Mouse (Mus musculus) gastrocnemius, adult 2 months (tissue): Measurements from ENCODE around the gene Zfp683. TPM values are rescaled to one million over a fixed set of nuclear protein-coding genes. Genes with fewer than 3 reads are reported as not detected.

ENCODE experiments used
- DNase-seq: peaks from one replicate; pipeline ENCODE4 v3.0.0; 2022
- H3K27ac ChIP-seq: fragments of 200-600 bp; 2 replicates; pipeline ENCODE4 v1.8.1; 2022; ENCODE audit warnings: mild to moderate bottlenecking
- H3K4me3 ChIP-seq: fragments of 200-600 bp; 2 replicates; pipeline ENCODE4 v1.8.1; 2022; ENCODE audit warnings: mild to moderate bottlenecking, moderate library complexity
- CTCF ChIP-seq: fragments of 200-600 bp; IDR thresholded peaks from 2 replicates; pipeline ENCODE4 v1.8.1; 2022; ENCODE audit warnings: antibody characterized with exemption, mild to moderate bottlenecking, moderate library complexity
- intact Hi-C: fragments of 180-260 bp; cut with DNase I; formaldehyde crosslinking; loops from one replicate; pipeline ENCODE4 v1.15.1; 2025
- long read RNA-seq, 2 experiments: library from polyadenylated mRNA; stranded (forward); transcript quantifications; one replicate each; pipeline ENCODE4 v2.0.0; 2021
- total RNA-seq, 2 experiments: library from RNA; stranded (reverse); gene quantifications; 2 replicates each; pipeline ENCODE4 v1.2.3; 2021

Gene Zfp683
- total RNA-seq: not detected
- long read RNA-seq, experiment 1: 0 reads
- long read RNA-seq, experiment 2: 0 reads

DNA sequence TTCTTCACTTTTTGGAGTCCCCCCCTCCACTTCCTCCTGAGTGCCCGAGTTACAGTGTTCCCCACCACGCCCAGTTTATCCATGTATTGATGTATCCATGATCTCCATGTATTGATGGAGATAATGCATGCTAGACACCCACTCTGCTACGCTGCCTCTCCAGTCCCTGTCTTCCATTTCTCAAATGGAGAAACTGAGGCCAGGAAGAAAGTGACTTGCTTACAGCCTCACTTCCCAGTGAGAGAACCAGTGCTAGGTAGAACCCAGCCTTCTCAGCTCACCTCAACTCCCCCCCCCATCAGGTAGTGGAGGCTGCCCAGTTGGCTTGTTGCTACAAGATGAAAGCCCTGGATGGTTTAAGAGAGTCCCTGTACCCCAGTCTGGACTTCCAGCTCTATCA lies at the start of gene Zfp683:
Gene Zfp683 (plus strand): TSS at position 301 of the 400 bp plus-strand sequence.
- no peak within 1 kb of the TSS for H3K4me3 ChIP-seq
- DNase-seq: no peak
- no peak within 1 kb of the TSS for H3K27ac ChIP-seq
- TF ChIP-seq CTCF: no peak
- intact Hi-C loops: no loop called here

DNA sequence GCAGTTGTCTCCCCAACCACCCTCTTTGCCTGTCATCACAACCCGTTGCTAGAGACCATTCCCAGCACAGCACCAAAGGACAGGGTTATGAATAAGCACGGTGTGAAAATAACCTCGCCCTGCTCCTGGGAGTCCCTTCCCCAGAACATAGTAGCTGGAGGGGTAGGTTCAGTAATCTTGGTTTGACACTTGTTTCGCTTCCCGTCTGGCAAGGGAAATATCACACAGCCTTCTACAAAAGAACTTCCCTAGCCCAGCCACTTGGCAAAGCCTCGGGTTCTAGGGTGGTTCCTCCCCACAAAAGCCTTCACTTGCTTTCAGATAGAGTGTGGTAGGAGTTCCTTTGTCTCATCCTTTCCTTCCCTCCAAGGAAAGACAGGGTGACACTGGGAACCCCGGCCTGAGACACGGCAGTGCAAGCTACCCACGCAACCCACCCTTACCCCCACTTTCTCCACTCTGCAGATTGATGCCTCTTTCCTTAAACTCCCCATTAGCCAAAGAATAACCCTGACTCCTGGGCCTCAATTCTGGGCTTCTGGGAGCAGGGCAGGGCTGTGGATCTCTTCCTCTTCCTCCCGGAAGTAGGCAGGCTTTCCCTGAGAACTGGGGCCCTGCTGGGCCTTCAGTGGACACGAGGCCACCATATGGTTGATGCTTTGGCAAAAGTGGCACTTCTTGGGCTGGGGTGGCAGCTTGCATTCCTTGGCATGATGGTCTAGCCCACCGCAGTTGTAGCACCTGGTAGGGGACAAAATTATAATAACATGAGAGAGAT lies 47.9 kb upstream of the Zfp683 start:
- no peak for TF ChIP-seq CTCF
- Histone ChIP-seq H3K4me3 (no peak overlapping the region), H3K27ac (no peak overlapping the region)
- no peak for DNase-seq
- intact Hi-C loops: no loop called here

DNA sequence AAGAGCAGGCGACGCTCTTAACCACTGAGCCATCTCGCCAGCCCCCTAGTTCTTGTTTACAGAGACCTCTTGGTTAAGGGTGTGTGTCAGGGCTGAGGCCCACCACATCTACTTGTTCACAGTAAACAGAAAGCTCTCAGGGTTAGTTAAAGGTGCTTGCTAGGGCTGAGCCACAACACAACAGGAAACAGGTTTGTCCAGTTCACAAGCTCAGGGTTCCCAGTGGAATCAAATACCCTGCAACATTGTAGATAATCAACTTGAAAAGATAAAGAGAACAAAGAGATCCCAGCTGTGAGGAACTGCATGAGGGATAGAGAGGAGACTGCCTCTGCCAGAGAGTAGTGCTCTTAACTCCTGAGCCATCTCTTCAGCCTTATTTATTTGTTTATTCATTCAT lies 46.8 kb upstream of the Zfp683 start:
- Histone ChIP-seq H3K4me3 (no peak overlapping the region), H3K27ac (no peak overlapping the region)
- no peak for DNase-seq
- TF ChIP-seq CTCF: no peak
- intact Hi-C loops: no loop called here

DNA sequence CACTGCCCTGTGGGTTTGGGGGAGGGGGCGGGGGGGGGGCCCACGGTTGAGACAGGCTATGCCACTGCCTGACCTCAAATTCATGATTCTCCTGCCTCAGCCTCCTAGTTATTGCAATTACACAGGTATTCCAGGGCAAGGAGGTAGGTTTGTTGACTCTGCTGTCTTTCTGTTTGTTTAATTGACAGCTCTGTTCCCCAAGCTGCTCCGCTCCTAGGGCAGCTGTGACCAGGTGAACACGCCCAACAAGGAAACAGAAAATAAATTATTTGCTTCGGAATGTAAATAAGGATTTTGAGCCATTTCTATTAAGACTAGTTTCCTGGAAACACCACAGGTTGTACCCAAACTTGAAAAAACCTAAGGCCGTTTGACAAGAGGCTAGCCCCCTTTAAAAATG lies 43.9 kb upstream of the Zfp683 start:
- Histone ChIP-seq H3K27ac (no peak overlapping the region), H3K4me3 (no peak overlapping the region)
- DNase-seq: no peak
- intact Hi-C loops: no loop called here
- no peak for TF ChIP-seq CTCF

DNA sequence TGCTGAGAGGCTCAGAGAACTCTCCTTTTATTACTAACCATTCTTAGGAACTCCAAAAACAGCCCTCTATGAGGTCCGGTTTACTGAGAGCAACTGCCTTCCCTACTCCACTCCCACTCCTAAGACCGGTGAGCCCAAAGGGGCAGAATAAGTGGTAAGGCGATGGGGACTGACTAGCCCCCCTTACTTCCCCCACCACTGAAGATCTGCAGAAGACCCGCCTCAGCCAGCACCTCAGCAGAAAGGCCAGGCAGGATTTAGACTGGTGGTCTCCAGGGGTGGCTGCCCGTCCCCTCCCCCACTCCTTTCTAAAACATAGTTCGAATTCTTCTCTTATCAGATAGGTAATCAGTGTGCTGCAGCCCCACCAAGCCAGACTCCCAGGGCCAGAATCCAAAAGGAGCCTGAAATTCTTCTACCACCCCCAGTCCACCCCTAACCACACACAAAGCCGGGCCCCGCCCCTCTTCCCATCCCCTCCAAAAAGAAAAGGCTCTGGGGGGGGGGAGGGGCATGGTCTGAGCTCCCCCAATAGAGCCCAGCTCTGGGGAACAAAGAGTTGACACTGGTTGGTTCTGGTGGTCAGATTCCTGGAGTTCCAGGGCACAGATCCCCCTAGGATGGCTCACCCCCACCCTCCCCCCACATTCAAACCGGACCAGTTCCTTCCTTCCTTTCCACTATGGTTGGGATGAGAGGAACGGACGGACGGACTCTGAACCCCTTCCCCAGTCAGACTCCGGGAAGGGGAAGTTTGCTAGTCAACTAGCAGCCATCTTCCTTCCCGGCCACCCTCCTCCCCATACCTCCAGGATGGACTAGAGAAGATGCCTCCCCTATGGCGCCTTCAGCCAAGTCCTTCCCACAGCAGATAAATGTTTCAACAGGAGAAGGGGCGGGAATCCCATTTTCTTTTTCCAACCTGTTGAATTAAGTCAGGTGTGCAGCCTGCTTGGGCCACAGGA lies 41.9 kb upstream of the Zfp683 start:
- intact Hi-C loops: no loop called here
- DNase-seq: no peak
- TF ChIP-seq CTCF: no peak
- H3K27ac ChIP-seq: peak overlapping the region; percentile 83
- H3K4me3 ChIP-seq: peak overlapping the region; percentile 16

DNA sequence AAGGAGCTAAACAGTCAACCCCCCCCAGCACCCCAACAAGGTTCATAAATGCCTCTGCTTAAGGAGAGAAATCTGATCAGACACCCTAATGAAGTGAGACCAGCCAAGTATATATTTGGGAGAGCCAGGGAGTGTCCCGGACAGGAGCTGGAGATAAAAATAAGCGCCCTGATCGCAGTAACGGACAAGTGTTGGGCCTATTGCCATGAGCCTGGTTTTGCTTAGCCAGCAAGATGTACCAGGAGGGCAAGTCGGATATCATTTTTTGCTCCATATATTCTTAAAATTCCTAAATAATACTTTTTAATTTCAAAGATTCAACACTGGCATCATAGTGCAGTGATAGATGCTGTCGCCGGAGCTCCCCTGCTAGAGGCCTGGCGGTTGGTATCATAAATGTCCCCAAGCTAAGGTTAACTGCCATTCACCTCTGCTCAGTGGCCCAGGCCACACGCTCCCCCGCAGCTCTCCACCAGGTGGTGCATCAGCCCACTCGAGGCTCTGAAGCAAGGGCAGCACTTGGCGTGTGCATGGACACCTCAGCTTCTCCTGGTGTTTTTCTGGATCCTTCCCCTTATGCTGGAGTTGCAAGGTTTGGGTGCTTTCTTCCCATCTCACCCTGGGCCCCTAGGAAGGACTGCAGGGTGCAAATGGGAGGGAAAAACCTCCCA lies 40.6 kb upstream of the Zfp683 start:
- Histone ChIP-seq H3K27ac (peak overlapping the region; percentile 83), H3K4me3 (peak overlapping the region; percentile 16)
- peak; percentile 80 for DNase-seq
- TF ChIP-seq CTCF: peak; percentile 66
- intact Hi-C loops: no loop called here

DNA sequence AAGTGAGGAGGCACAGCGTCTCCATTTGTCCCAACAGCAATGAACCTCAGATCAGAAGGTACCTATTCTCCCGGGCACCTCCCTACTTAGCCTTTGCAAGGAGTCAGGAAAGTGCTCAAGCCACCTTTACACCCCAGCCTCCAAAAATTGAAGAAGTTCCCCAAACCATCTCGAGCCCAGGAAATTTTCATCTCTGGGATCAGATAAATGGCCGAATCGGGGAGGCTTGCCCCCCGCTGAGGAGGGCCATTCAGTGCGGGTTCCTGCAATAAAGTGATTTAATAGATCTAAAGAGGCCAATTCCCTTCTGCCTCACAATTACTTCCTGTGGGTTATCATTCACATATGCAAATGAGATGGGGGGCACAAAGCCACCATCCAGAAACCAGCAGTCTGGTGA lies 37.4 kb upstream of the Zfp683 start:
- intact Hi-C loops: no loop called here
- DNase-seq: no peak
- no peak for TF ChIP-seq CTCF
- Histone ChIP-seq H3K4me3 (no peak overlapping the region), H3K27ac (no peak overlapping the region)

DNA sequence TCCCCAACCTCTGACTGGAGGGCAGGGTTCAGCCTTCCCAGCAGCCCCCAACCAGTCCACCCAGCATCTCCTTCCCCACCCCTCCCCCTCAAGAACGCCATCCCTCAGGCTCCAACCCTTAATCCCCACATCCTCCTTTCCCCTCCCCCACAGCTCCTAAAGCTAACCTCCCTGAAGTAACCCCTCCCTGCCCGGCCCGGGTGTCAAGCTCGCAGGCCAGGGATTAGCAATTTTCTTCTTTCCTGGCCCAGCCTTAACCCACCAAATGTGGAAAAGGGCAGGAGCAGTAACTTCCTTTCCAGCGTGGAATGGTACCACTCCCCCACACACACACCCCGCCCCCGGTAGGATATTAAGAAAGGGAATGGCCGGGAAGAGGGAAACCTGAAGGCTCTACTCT lies 36.9 kb upstream of the Zfp683 start:
- no peak for DNase-seq
- no peak for TF ChIP-seq CTCF
- intact Hi-C loops: no loop called here
- Histone ChIP-seq H3K27ac (no peak overlapping the region), H3K4me3 (no peak overlapping the region)

DNA sequence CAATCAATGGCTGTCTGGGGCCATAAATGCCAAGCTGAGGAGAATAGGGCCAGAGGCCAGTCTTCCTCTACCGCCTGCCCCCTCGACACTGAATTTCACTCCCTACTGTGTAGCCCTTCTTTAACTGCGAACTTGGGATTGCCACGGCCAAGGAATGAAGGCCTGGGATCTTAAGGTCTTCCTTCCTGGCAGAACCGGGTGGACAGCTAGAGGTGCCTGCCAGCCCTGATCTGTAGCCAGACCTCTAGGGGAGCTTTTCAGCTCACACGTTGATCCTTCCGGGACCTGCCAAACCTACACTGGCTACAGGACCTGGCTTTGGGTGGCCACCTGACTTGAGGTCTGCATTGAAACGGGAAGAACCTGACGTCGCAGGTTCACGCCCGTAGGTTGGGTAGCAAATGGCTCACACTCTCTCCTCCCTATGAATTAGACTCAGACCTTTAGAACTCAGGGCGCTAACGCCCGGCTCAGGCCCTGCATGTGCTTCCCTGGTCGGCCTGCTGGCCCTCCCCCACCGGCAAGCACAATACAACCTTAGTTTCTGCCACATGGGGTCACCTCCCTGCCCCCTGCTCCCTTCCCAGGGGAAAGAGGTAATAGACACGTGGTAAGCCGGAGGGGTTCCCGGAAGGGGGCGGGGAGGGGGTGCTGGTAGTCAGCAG lies 36.3 kb upstream of the Zfp683 start:
- H3K4me3 ChIP-seq: peak overlapping the region; percentile 11
- no peak for TF ChIP-seq CTCF
- no peak overlapping the region for H3K27ac ChIP-seq
- intact Hi-C loops: no loop called here
- DNase-seq: peak; percentile 28

DNA sequence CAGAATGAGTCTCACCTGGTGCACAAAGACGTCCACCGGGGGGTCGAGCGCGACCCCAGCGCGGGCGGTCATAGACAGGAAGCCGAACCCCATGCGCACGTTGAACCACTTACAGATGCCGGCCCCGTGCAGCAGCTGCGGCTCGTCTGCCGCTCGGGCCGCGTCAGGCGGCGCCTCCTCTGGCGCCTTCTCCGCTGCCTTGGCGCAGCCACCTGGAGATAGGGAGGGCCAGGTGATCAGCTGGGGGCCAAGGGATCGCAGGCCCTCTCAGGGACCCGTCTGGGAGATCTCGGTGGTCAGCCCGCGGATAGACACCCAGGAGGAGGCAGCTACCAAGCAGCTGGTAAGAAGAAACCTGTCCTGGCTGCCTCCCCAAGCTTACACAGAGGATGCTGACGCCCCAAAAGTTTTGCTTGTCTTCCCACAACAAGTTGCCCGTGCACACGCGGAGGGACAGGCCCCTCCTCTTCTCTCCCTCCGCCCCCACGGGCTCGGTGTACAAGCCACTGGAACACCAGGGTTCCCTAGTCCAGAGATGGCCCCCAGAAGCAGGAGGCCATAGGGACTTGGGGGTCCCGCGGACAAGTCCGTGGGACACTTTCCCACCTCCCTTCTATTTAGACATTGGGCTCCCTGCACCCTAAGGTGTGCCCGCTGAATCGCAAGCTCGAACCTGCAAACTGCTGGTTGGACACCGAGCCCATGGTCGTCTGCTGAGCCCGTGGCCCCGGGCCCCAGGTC lies 35.4 kb upstream of the Zfp683 start:
- no peak for TF ChIP-seq CTCF
- Histone ChIP-seq H3K27ac (no peak overlapping the region), H3K4me3 (peak overlapping the region; percentile 11)
- no peak for DNase-seq
- intact Hi-C loops: no loop called here

DNA sequence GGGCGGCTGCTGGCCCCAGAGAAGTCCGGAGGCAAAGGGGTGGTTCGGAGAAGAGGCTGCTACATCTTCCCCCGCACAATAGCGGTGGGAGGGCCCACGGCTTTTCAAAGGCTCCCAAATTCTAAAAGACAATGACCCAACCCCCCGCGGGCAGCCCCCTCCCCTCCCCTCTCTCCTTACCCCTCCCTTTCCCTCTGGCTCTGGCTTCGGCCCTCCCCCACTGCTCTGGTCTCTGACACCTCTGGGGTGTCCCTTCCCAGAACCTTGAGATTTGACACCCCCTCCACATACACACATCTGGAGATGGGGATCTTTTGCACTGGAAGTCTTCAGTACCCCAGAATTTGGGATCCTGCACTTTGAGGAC lies 34.9 kb upstream of the Zfp683 start, which contains the start of gene Lin28a:
Gene Lin28a (minus strand): TSS at position 63 of the 367 bp plus-strand sequence.
- H3K4me3 ChIP-seq: peak within 1 kb of the TSS; percentile 11
- DNase-seq: no peak
- no peak within 1 kb of the TSS for H3K27ac ChIP-seq
- intact Hi-C loops: no loop called here
- TF ChIP-seq CTCF: no peak
